Mouse (Mus musculus): ENCODE results near the gene Mis18a. TPM values are rescaled to one million over a fixed set of nuclear protein-coding genes. Genes with fewer than 3 reads are reported as not detected.
A peak's percentile ranks its signal among the peaks of the same experiment; 100 is the strongest.

Mis18a gene
- polyA plus RNA-seq, 1 experiment, result 4.6 TPM

DNA sequence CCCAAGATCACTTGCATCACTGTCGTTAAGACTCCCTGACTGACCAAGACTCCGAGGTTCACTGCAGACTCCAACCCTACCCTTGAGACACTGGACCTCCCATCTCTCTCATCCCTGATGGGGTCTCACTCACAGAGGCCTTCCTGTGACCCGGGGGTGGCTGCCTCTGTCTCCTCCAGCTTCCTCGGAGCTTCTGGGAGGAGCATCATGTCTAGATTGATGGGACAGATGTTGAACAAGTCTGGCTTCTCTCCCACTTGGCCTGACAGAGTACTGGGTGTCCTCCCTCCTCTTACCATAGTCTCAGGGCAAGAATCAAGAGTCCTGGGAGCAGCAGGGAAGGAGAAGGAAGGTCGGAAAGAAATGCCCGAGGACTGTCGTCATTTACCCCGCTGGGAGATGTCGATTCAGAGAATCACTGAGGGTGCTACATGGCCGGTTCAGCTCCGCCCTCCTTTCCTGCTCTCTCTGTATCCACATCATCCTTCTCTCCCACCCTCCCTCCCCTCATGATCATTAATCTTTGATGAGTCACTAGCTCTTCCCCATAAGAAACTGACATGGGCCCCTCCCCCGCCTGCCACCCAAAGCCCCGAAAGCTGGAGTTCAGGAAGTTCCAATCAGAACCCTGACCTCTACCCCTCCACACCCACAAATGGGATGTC is 22.9 kb downstream of the Mis18a start:
- H3ac ChIP-seq (ENCODE audit: control insufficient read depth, insufficient read length), result no peak overlapping the region
- TF ChIP-seq POLR2A (IDR thresholded peaks at IDR 0.05; ENCODE audit: insufficient read length, low read depth), result no peak
- TF ChIP-seq USF1 (IDR thresholded peaks at IDR 0.05; ENCODE audit: low read depth), result no peak
- TF ChIP-seq CEBPB (IDR thresholded peaks at IDR 0.05; ENCODE audit: insufficient read depth, poor library complexity, severe bottlenecking), result no peak
- TF ChIP-seq MAX (IDR thresholded peaks at IDR 0.05; ENCODE audit: low read depth), result no peak
- no peak for TF ChIP-seq REST (IDR thresholded peaks at IDR 0.05; ENCODE audit: insufficient read depth, insufficient read length)
- no peak for TF ChIP-seq POLR2AphosphoS2 (IDR thresholded peaks at IDR 0.05; ENCODE audit: insufficient read length, low read depth)
- TF ChIP-seq MYOD1 (IDR thresholded peaks at IDR 0.05; ENCODE audit: control insufficient read depth in 1 of 3, insufficient read length in 2 of 3, low read depth in 2 of 3), result no peak
- TF ChIP-seq MYOG (IDR thresholded peaks at IDR 0.05; ENCODE audit: control insufficient read depth in 1 of 3, insufficient read depth in 1 of 3, insufficient read length in 2 of 3, low read depth in 2 of 3), result no peak
- no peak for TF ChIP-seq TCF3 (IDR thresholded peaks at IDR 0.05; ENCODE audit: insufficient read length, low read depth)
- TF ChIP-seq SRF (IDR thresholded peaks at IDR 0.05; ENCODE audit: control insufficient read depth, insufficient read length, low read depth), result no peak
- TF ChIP-seq TCF12 (IDR thresholded peaks at IDR 0.05; ENCODE audit: insufficient read depth, poor library complexity, severe bottlenecking), result no peak
- TF ChIP-seq E2F4 (IDR thresholded peaks at IDR 0.05; ENCODE audit: insufficient read depth), result no peak
- no peaks in the 10 kb centered on the region for H3K27me3 ChIP-seq (ENCODE audit: control insufficient read depth, insufficient read depth, insufficient read length)
- no peak overlapping the region for H3K4me3 ChIP-seq
- H3K36me3 ChIP-seq (ENCODE audit: control insufficient read depth, insufficient read depth), result no peaks in the 10 kb centered on the region
- H3K79me2 ChIP-seq (ENCODE audit: control insufficient read depth, insufficient read depth), result no peaks in the 10 kb centered on the region
- H3K4me2 ChIP-seq (ENCODE audit: low read depth), result peak overlapping the region; percentile 23

DNA sequence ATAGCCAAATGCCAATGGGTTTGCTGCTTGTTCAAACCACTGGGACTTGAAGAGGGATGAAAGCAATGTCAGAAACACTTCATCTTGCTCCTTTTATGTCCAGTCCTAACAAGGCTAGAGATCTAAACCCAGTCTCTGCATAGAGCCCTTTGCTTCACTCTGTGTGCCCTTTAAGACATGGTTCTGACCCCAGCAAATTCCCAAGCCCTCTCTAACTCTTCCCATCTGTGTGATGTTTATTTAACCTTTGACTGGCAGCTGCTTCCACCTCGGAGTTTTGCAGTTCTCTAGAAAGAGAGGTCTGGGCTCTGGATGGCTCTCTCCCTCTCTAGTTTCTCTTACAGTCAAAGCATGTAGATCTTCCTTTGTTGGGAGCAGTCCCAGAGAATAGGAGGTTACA is 23.6 kb downstream of the Mis18a start:
- TF ChIP-seq REST (IDR thresholded peaks at IDR 0.05; ENCODE audit: insufficient read depth, insufficient read length), result no peak
- TF ChIP-seq TCF3 (IDR thresholded peaks at IDR 0.05; ENCODE audit: insufficient read length, low read depth), result no peak
- no peak for TF ChIP-seq USF1 (IDR thresholded peaks at IDR 0.05; ENCODE audit: low read depth)
- TF ChIP-seq POLR2AphosphoS2 (IDR thresholded peaks at IDR 0.05; ENCODE audit: insufficient read length, low read depth), result no peak
- TF ChIP-seq MYOD1 (IDR thresholded peaks at IDR 0.05; ENCODE audit: control insufficient read depth in 1 of 3, insufficient read length in 2 of 3, low read depth in 2 of 3), result no peak
- no peak for TF ChIP-seq TCF12 (IDR thresholded peaks at IDR 0.05; ENCODE audit: insufficient read depth, poor library complexity, severe bottlenecking)
- no peak for TF ChIP-seq POLR2A (IDR thresholded peaks at IDR 0.05; ENCODE audit: insufficient read length, low read depth)
- no peak for TF ChIP-seq MYOG (IDR thresholded peaks at IDR 0.05; ENCODE audit: control insufficient read depth in 1 of 3, insufficient read depth in 1 of 3, insufficient read length in 2 of 3, low read depth in 2 of 3)
- TF ChIP-seq SRF (IDR thresholded peaks at IDR 0.05; ENCODE audit: control insufficient read depth, insufficient read length, low read depth), result no peak
- TF ChIP-seq MAX (IDR thresholded peaks at IDR 0.05; ENCODE audit: low read depth), result no peak
- no peak for TF ChIP-seq CEBPB (IDR thresholded peaks at IDR 0.05; ENCODE audit: insufficient read depth, poor library complexity, severe bottlenecking)
- no peak for TF ChIP-seq E2F4 (IDR thresholded peaks at IDR 0.05; ENCODE audit: insufficient read depth)

DNA sequence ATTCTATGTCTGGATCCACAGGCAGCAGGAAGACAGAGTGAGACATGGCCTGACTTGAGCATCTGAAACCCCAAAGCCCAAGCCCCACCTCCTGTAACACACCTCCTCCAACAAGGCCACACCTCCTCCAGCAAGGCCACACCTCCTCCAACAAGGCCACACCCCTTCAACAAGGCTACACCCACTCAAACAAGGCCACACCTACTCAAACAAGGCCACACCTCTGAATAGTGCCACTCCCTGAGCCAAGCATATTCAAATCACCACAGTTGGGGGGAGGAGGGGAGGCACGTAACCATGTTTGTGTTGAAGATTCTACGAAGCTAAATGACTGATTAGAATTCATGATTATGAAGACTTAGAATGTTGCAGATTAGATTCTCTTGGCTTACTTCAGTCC is 25.7 kb downstream of the Mis18a start:
- Histone ChIP-seq H3ac (ENCODE audit: control insufficient read depth, insufficient read length) (no peak overlapping the region), H3K4me3 (no peak overlapping the region), H3K79me2 (ENCODE audit: control insufficient read depth, insufficient read depth) (no peaks in the 10 kb centered on the region), H3K4me2 (ENCODE audit: low read depth) (no peak overlapping the region), H3K27me3 (ENCODE audit: control insufficient read depth, insufficient read depth, insufficient read length) (peaks cover 7% of the 10 kb centered on the region), H3K36me3 (ENCODE audit: control insufficient read depth, insufficient read depth) (no peaks in the 10 kb centered on the region)
- no peak for TF ChIP-seq E2F4 (IDR thresholded peaks at IDR 0.05; ENCODE audit: insufficient read depth)
- TF ChIP-seq CEBPB (IDR thresholded peaks at IDR 0.05; ENCODE audit: insufficient read depth, poor library complexity, severe bottlenecking), result no peak
- no peak for TF ChIP-seq POLR2A (IDR thresholded peaks at IDR 0.05; ENCODE audit: insufficient read length, low read depth)
- no peak for TF ChIP-seq MYOD1 (IDR thresholded peaks at IDR 0.05; ENCODE audit: control insufficient read depth in 1 of 3, insufficient read length in 2 of 3, low read depth in 2 of 3)

More for the DNA sequence above, 23.6 kb downstream of the Mis18a start:
- Histone ChIP-seq H3K4me3 (no peak overlapping the region), H3K4me2 (ENCODE audit: low read depth) (no peak overlapping the region), H3K27me3 (ENCODE audit: control insufficient read depth, insufficient read depth, insufficient read length) (peaks cover under 1% of the 10 kb centered on the region), H3ac (ENCODE audit: control insufficient read depth, insufficient read length) (no peak overlapping the region), H3K79me2 (ENCODE audit: control insufficient read depth, insufficient read depth) (no peaks in the 10 kb centered on the region), H3K36me3 (ENCODE audit: control insufficient read depth, insufficient read depth) (no peaks in the 10 kb centered on the region)

DNA sequence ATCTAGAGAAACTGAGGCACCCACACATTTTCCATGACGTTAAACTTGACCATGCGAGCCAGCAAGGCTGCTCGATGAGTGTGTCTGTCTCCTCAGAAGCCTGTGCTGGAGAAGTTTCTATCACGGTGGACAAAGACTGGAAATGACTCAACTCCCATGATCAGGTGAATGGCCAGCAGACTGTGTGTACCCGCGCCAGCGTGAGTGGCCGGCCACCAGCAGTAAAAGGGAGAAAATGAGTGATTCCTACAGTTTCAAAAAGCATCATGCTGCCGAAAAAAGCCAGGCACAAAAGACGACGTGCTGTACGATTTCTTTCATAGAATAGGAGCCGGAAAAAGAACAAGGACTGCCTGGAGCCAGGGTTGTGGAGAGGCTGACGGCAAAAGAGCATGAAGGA is 27.8 kb downstream of the Mis18a start:
- Histone ChIP-seq H3K4me3 (no peak overlapping the region), H3K79me2 (ENCODE audit: control insufficient read depth, insufficient read depth) (no peaks in the 10 kb centered on the region), H3K4me2 (ENCODE audit: low read depth) (no peak overlapping the region), H3K36me3 (ENCODE audit: control insufficient read depth, insufficient read depth) (no peaks in the 10 kb centered on the region), H3K27me3 (ENCODE audit: control insufficient read depth, insufficient read depth, insufficient read length) (peaks cover 7% of the 10 kb centered on the region), H3ac (ENCODE audit: control insufficient read depth, insufficient read length) (no peak overlapping the region)
- TF ChIP-seq REST (IDR thresholded peaks at IDR 0.05; ENCODE audit: insufficient read depth, insufficient read length) (no peak), MYOD1 (IDR thresholded peaks at IDR 0.05; ENCODE audit: control insufficient read depth in 1 of 3, insufficient read length in 2 of 3, low read depth in 2 of 3) (no peak), USF1 (IDR thresholded peaks at IDR 0.05; ENCODE audit: low read depth) (no peak), TCF12 (IDR thresholded peaks at IDR 0.05; ENCODE audit: insufficient read depth, poor library complexity, severe bottlenecking) (no peak), TCF3 (IDR thresholded peaks at IDR 0.05; ENCODE audit: insufficient read length, low read depth) (no peak), E2F4 (IDR thresholded peaks at IDR 0.05; ENCODE audit: insufficient read depth) (no peak), POLR2A (IDR thresholded peaks at IDR 0.05; ENCODE audit: insufficient read length, low read depth) (no peak), CEBPB (IDR thresholded peaks at IDR 0.05; ENCODE audit: insufficient read depth, poor library complexity, severe bottlenecking) (no peak), MAX (IDR thresholded peaks at IDR 0.05; ENCODE audit: low read depth) (no peak)

DNA sequence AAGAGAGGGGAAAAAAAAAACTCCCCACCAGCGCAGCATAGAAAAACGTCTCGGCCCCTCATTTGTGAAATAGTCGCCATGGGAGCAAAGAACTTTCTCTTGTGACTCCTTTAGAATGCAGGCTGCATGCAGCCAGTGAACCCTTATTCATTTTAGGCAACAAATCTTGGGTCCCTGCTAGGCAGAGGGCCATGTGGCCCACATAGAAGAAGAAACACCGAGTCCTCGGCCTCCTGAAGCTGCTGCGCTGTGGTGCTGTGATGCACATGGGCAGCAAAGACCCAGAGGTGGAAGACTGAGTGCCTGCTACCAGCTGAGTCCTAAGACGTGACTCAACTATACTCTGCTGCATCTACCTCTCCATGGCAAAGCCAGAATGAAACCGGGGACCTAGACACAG is 30.9 kb downstream of the Mis18a start:
- Histone ChIP-seq H3K27me3 (ENCODE audit: control insufficient read depth, insufficient read depth, insufficient read length) (peaks cover 7% of the 10 kb centered on the region), H3ac (ENCODE audit: control insufficient read depth, insufficient read length) (no peak overlapping the region), H3K4me2 (ENCODE audit: low read depth) (no peak overlapping the region), H3K4me3 (no peak overlapping the region), H3K79me2 (ENCODE audit: control insufficient read depth, insufficient read depth) (no peaks in the 10 kb centered on the region), H3K36me3 (ENCODE audit: control insufficient read depth, insufficient read depth) (no peaks in the 10 kb centered on the region)
- TF ChIP-seq SRF (IDR thresholded peaks at IDR 0.05; ENCODE audit: control insufficient read depth, insufficient read length, low read depth) (no peak), MYOG (IDR thresholded peaks at IDR 0.05; ENCODE audit: control insufficient read depth in 1 of 3, insufficient read depth in 1 of 3, insufficient read length in 2 of 3, low read depth in 2 of 3) (no peak), POLR2AphosphoS2 (IDR thresholded peaks at IDR 0.05; ENCODE audit: insufficient read length, low read depth) (no peak), CEBPB (IDR thresholded peaks at IDR 0.05; ENCODE audit: insufficient read depth, poor library complexity, severe bottlenecking) (no peak), TCF3 (IDR thresholded peaks at IDR 0.05; ENCODE audit: insufficient read length, low read depth) (no peak), E2F4 (IDR thresholded peaks at IDR 0.05; ENCODE audit: insufficient read depth) (no peak), POLR2A (IDR thresholded peaks at IDR 0.05; ENCODE audit: insufficient read length, low read depth) (no peak), TCF12 (IDR thresholded peaks at IDR 0.05; ENCODE audit: insufficient read depth, poor library complexity, severe bottlenecking) (no peak), USF1 (IDR thresholded peaks at IDR 0.05; ENCODE audit: low read depth) (no peak), MYOD1 (IDR thresholded peaks at IDR 0.05; ENCODE audit: control insufficient read depth in 1 of 3, insufficient read length in 2 of 3, low read depth in 2 of 3) (no peak), MAX (IDR thresholded peaks at IDR 0.05; ENCODE audit: low read depth) (no peak), REST (IDR thresholded peaks at IDR 0.05; ENCODE audit: insufficient read depth, insufficient read length) (no peak)

Data from myocyte (in vitro differentiated cells).